Comparison of ENCODE assay signal across 8 mouse cellular contexts in the genomic region with DNA sequence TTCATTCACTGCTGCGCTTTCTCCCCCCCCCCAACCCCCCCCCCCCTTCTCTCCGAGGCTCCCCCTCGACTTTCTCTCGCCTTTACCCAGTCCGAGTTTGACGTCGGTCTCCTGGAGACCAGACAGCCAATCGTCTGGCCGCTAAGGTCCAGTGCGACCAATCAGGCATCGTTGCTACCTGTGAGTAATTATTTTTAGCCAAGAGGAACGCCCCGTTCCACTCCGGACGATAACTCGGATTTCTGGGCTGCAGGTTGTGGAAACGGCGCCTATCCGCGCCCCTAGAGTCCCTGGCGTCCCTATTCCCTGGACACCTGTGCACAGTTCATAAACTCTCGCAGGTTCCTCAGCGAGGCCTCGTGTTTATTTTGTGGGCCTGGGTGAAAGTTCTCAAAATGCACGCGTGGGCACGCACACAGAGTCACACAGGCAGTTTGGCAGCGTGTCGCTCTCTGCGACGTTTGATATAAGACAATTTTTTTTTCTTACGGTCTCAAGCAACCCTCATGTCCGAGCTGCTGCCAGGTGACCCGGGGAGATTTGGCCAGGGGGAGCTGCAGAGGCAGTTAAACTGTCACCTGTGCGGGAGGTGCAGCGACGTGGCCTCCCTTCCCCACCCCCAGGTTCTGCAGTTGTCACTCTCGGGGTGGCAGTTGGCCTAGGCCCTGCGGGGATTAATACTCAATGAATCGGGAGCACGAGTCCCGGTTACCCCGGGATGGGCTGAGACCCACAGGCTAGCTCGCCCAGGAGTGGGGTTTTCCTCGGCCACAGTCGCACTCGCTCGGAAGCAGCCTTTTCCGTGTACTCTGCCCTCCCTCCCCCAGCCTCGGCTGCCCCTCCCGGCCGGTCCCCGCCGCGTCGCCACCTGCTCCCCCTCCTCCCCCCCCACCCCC. TPM values are rescaled to one million over a fixed set of nuclear protein-coding genes. Genes with fewer than 3 reads are reported as not detected.
DNase-seq lines count a peak whose midpoint lies in the region; ATAC-seq and TF ChIP-seq lines count a peak whose summit lies in the region.

No protein-coding gene starts in this region.

- peaks cover 16% of the 10 kb centered on the region for H3K36me3 ChIP-seq in E14TG2a.4 (ENCODE audit: insufficient read depth, low read length)
- peaks cover 12% of the 10 kb centered on the region for H3K36me3 ChIP-seq in forebrain, embryonic 13.5 days (ENCODE audit: poor library complexity, severe bottlenecking)
- H3K36me3 ChIP-seq in neural tube, embryonic 15.5 days, result peaks cover under 1% of the 10 kb centered on the region; the same call in 1 of the 2 replicates

- H3K4me2 ChIP-seq in forebrain, embryonic 13.5 days, result peak overlapping the region; percentile 95
- peak overlapping the region; percentile 98 for H3K4me2 ChIP-seq in neural tube, embryonic 15.5 days

- H3K9ac ChIP-seq in forebrain, embryonic 13.5 days, result peak overlapping the region; percentile 71
- H3K9ac ChIP-seq in neural tube, embryonic 15.5 days (replicated peaks), result peak overlapping the region; percentile 71

- H3K4me3 ChIP-seq in E14TG2a.4 (replicated peaks; ENCODE audit: low read length), result peak overlapping the region; percentile 89
- peak overlapping the region; percentile 54 for H3K4me3 ChIP-seq in forebrain, embryonic 13.5 days
- H3K4me3 ChIP-seq in neural tube, embryonic 15.5 days (replicated peaks), result peak overlapping the region; percentile 94

- H3K4me1 ChIP-seq in E14TG2a.4 (replicated peaks; ENCODE audit: low read depth, low read length), result peaks cover 39% of the 10 kb centered on the region
- H3K4me1 ChIP-seq in forebrain, embryonic 13.5 days, result peaks cover 22% of the 10 kb centered on the region
- peaks cover 19% of the 10 kb centered on the region for H3K4me1 ChIP-seq in neural tube, embryonic 15.5 days

- H3K27me3 ChIP-seq in E14TG2a.4 (ENCODE audit: insufficient read depth, low read length), result no peaks in the 10 kb centered on the region
- H3K27me3 ChIP-seq in forebrain, embryonic 13.5 days, result no peaks in the 10 kb centered on the region
- no peaks in the 10 kb centered on the region for H3K27me3 ChIP-seq in neural tube, embryonic 15.5 days (replicated peaks)

- peak overlapping the region; percentile 98 for H3K27ac ChIP-seq in forebrain, embryonic 13.5 days
- peak overlapping the region; percentile 99 for H3K27ac ChIP-seq in neural tube, embryonic 15.5 days (replicated peaks)

- DNase-seq in c-Kit-positive CD71-positive TER-119-positive erythroid progenitor cells, embryonic 14.5 days (ENCODE audit: low spot score), result peak; percentile 91
- DNase-seq in heart, postnatal 14 days, result peak; percentile 85 to 86
- peak; percentile 92 for DNase-seq in layer of hippocampus, adult 11-12 months (ENCODE audit: low spot score)
- peak; percentile 96 to 97 for DNase-seq in lung, adult 18-20 months
- DNase-seq in testis, postnatal 14 days (ENCODE audit: low spot score), result peak; percentile 94

- no peaks in the 10 kb centered on the region for H3K9me3 ChIP-seq in E14TG2a.4 (ENCODE audit: low read length)
- H3K9me3 ChIP-seq in forebrain, embryonic 13.5 days (replicated peaks), result no peaks in the 10 kb centered on the region
- no peaks in the 10 kb centered on the region for H3K9me3 ChIP-seq in neural tube, embryonic 15.5 days (replicated peaks)

- intact Hi-C loops in heart, postnatal 14 days (cut with DNase I), result loop anchor here (2.0 to 10.0 kb wide), 2 partner anchors 76 to 256 kb away; a partner anchor contains a TSS

- TF ChIP-seq CTCF in E14TG2a.4 (conservative IDR thresholded peaks at IDR 0.05; ENCODE audit: low read length), result no peak

- under 1% methylated on average over 47 of the region's 56 CpGs for WGBS in forebrain, embryonic 13.5 days
- under 1% methylated on average over 47 of the region's 56 CpGs for WGBS in neural tube, embryonic 15.5 days

- ATAC-seq in forebrain, embryonic 13.5 days, result peak; percentile 80
- peak; percentile 85 for ATAC-seq in neural tube, embryonic 15.5 days (ENCODE audit: low FRiP score)

RNA-seq across cellular contexts. Expression of a gene that starts 0.8 kb away (rescaled TPM):
- 39.0 and 41.0 TPM in 2 replicates for polyA plus RNA-seq in forebrain, embryonic 13.5 days (2015; fragmentation: Nextera tagmentation; extraction: Ambion mirVana)
- 10 to 100 TPM; 64.1 to 67.6 TPM for total RNA-seq in heart, postnatal 14 days (2021)
- polyA plus RNA-seq in neural tube, embryonic 15.5 days (2015; fragmentation: Nextera tagmentation; extraction: Ambion mirVana), result 28.3 and 31.4 TPM in 2 replicates

RNA-seq across cellular contexts. Expression of a gene that starts 35.4 kb away (rescaled TPM):
- 3.7 and 4.6 TPM in 2 replicates for polyA plus RNA-seq in forebrain, embryonic 13.5 days (2015; fragmentation: Nextera tagmentation; extraction: Ambion mirVana)
- 1 to 10 TPM; 1.5 to 1.8 TPM for total RNA-seq in heart, postnatal 14 days (2021)
- polyA plus RNA-seq in neural tube, embryonic 15.5 days (2015; fragmentation: Nextera tagmentation; extraction: Ambion mirVana), result 3.2 and 5.5 TPM in 2 replicates

Comparison
In these comparisons a context has a peak if more than half of its experiments do, and no peak if none do; other contexts are left out.
1. Peak in every context shown above with its lines: DNase-seq, ATAC-seq, H3K4me3 ChIP-seq and H3K27ac ChIP-seq.